Mouse (Mus musculus) retina, adult 2 months (tissue): ENCODE data around the gene Naaa.
A peak's percentile ranks its signal among the peaks of the same experiment; 100 is the strongest.

ENCODE experiments used
- DNase-seq: peaks from one replicate; pipeline ENCODE4 v3.0.0-alpha.2; 2012; ENCODE audit warnings: low read depth, low spot score

Naaa gene

DNA sequence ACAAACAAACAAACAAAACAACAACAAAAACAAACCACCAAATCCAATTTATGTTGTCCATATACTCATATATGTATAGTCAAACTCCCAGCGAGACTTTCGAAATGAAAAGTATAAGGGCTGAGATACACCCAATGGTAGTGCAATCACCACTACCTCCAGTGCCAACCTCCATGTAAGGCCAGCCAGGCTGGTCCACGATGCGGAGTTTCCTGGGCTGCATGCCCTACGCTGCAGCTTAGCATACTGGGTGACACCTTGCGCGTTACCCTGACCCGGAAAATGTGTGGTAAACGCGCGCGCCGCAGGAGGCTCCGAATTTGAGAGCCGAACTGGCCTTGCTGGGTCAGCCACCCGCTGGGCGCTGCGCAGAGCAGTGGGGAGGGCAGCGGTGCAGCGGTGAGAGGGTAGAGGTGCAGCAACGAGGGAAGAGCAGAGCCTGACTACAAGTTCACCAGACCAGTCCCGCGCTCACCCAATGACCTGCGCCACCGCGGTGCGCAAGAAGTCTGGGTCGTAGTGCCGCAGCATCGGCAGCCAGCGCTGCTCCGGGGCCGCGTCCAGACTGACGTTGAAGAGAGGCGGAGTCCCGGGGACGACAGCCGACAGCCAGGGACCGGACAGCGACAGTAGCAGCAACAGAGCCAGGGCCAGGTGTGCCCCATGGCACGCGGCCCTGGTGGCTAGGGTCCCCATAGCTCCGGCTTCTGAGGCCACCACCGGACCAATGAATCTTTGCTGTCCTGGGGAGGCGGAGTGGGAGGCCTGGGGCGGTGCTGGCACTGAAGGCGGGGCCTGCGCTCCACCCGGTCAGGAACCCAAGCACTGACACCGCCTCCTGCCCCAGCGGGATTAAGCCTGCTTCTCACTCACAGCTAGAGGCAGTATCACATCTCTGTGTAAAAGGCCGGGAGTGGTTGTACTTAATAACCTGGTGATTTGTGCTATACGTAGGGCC, at the start of gene Naaa:
Gene Naaa, minus strand, starts transcription at position 734 of the 958 bp plus-strand sequence.
- peak; percentile 78 for DNase-seq

DNA sequence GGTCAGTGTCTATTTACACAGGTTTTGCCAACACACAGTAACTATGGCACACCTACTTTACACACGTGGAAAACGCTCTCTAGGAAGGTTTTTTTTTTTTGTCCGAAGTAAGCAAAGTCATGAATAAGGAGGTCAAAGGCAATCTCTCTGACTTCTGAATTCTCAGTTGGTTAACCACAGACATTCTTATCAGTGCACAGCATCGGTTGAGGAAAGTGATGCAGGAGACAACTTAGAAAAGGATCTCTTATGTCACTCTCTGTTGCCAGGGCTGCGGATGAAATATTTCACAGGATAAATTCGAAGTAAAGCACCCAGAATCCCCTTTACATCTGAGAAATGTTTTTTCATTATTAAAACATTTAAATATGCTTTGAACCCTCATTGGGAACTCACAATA, 49.4 kb upstream of the Naaa start:
- no peak for DNase-seq

DNA sequence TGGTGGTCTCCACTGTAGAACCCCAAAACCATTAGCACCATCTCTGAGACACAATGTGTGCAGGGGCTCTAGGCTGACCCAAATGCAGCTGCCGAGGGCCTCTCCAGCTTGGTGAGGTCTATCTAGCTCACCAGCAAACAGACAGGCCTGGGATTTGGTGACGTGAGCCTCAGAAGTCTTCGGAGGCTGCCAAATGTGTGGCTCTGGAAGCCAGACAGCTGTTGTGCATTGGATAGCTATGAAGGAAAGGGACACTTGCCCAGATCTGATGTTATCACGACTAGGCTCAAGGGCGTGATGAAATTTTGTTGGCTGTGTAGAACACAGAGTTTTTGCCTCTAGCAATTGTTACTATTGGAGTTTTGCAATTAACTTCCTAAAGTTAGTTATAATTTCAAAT, 45.3 kb upstream of the Naaa start:
- no peak for DNase-seq

DNA sequence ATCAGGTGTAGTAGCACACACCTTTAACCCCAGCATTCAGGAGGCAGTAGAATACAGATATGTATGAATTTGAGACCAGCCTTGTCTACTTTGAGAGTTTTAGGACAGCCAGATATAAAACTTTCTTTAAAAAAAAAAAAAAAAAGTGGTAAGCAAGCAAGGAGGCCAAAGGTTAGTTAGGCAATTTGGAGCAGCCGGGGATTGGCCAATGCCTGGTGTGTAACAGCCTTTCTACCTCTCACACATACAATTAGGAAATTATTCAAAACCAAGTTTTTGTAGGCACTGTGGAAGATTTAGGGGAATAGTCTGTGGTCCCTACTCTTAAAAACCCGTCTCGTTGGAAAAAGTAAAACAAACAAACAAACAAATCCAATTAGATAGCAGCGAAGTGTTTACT, 44.6 kb upstream of the Naaa start:
- DNase-seq: no peak

DNA sequence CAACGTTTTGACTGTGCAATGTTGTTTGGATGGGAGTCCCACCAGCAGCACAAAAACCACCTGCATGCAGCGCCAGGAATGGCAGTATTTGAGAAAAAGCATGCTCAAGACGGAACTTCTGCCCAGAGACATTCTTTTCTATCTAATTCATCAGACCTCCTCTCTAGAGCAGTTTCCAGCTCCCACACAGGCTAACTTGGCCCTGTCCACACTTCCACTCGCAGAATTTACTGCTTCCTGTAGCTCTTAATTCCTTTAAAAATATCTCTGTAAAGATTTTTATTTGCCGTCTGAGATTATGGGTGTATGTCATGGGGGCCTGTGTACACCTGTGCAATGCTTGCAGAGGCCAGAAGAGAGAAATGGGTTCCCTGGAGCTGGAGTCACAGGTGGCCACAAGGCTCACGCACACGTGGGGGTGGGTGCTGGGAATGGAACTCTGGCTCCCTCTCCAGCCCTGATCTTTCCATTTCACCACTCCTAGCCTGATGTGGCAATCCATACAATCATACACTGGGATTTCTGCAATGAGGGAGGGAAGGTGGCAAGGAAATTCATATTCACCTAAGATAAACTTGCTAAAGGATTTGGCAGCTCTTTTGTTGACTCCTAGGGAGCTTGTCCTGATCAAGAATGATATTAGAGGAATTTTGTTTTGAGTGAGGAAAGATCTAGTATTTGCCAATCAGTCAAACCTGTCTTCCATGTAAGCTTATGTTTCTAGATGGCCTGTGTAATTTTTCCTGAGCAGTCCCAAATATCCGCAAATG, 43.8 kb upstream of the Naaa start:
- DNase-seq: no peak

DNA sequence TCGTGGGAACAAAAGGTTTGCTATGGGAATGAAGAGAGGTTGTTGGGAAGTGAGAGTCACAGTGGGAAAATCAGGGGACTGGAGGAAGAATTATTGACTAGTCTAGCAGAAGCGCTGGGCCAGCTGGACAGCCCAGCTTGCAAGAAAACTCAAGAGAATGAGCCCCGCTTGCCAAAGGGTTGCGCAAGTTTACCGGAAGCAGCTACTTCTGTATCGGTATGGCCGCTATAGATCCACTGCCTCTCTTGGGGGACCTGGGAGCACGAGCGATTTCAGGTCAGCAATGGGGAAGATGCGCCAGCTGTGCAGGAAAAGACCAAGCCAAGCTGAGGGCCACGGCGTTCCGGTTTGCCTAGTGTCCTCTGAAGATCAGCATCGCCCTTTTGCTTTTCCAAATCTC, 40.6 kb upstream of the Naaa start:
- no peak for DNase-seq

DNA sequence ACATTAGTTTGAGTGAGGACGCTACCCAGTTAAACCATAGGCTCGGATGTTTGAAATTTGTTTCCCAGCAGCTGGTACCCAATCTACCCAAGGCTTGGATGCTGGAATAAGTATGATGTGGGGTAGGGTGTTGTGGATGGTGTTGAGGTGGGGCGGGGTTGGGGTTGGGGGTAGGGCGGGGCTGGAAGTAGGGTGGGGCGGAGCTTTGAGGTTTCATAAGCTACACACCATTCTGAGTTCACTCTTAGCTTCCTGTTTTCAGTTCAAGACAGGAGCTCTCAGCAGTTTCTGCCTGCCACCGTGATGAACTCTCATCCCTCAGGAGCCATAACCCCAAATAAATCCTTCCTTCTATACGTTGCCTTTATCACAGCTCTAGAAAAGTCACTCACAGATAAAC, 40.1 kb upstream of the Naaa start:
- no peak for DNase-seq

DNA sequence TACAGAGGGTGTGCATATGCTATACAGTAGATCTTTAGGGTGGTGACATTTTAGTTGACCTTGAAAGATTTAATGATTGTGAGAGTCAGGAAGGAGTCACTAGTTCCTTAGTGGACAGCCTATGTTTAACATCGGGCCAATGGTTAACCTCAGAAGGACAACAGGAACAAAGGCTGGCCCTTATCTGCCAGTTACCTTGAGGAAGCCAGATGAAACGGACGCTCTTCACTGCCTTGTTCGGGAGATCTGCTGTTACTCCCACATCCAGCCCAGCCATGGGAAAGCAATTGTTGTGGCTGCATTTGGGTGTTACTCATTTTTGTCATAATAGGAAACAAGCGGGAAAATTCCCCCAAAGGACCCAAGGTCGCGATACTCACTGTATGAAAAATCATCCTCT, 35.8 kb upstream of the Naaa start:
- DNase-seq: no peak

DNA sequence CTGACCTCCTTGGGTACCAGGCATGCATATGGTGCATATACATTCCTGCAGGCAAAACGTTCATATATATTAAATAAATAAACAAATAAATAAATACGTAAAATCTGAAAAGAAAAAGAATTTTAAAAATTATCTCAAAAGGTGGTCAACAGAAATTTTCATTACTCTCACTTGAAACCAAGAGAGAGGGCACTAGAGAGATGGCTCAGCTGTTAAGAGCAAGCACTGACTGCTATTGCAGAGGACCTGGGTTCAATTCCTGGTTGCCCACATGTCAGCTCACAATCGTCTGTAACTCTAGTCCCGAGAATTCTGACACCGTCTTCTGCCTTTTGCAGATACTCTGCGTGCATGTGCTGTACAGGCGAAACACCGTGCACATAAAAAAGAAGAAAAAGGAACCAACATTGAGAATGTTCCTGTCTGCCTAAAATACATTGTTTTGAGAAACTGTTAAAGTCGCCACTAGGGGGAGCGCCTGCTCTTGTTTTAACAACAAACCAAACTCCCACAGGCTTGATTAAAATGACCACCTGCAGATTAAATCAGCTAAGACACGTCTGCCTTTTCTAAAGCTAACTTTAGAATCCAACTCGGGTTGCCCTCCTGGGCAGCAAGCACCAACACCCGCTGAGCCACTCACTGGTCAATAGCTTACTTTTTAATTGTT, 34.2 kb upstream of the Naaa start:
- peak; percentile 64 for DNase-seq

DNA sequence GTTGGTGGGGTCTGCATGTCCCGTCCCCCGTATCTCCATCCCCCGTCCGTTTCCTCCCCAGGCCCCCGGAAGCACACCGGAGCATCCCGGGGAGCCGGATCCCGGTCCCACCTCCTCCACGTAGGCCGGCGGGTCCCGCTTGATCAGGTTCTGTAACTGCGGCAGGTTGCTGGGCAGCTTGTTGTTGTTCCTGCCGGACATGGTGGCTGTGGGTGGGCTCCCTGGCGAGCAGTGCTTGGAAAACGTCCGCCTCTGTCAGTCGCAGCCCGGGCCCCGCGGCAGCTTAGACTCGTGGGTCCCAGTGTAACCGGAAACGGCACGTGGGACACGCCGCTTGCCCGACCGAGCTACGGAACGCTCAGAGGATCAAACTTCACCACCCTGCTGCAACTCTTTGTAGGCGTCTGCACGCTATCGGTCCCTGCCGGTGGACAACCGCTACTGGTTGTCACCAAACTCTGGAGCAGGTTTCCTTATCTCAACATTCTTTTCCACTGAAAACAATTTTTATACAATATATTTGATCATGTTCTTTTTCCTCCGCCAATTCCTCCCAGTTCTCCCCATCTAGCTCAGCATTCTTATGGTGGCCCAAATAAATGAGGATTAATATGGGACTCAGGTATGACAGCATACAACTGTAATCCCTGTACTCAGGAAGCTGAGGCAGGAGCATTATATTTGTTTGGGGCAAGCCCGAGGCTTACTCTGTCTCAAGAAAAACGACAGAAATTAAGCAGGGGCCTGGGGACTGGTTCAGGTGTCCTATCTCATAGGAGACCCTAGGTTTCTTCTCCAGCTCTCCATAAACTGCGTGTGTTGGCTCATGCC, 31.9 kb upstream of the Naaa start, which contains the start of gene Sdad1:
Gene Sdad1, minus strand, starts transcription at position 799 of the 831 bp plus-strand sequence.
- peak; percentile 88 for DNase-seq

DNA sequence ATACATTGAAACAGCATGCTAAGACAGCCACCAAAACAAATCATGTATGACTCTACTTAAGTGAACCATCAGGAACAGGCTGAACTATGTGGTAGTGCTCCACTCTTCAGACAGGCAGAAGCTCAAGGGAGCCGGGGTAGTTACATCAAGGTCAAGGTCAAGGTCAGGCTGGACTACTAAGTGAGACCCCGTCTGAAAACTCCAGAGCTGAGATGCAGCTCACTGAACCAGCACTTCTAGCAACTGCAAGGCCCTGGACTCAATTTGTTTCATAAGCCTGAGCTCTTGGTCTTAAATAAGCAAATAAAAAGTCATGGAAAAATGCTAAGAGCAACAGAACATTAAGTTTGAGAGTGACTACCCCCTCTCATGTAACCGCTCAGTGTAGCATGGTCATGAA, 26.3 kb upstream of the Naaa start:
- DNase-seq: no peak

DNA sequence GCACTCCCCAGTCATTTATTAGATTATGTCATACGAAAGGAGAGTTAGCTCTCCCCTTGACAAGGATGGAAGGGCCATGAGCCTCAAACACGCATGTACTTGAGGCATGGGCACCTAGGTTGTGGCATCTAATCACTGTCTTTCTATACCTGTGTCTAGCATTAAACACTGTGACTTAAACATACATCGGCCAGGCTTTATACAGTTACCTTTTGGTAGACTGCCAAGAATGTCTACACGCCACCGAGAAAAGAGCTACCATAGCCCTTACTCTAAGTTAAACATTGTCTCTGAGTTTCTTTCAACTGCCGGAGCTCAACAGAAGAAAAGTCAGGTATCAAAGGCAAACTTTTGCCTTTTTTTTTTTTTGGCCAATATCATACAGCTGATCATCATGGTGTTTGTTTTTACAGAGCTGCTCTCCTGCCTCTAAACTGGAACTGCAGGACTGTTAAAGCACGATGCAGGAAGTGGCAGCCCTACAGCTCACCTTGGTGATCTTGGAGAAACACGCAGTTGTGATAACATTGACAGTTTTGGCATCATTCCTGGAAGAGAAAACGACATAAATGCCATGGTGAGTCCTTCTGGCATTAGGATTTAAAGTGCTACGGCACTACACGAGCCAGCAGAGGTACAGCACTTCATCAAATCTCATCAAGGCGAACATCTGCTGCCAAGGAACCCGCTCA, 24.3 kb upstream of the Naaa start:
- no peak for DNase-seq

DNA sequence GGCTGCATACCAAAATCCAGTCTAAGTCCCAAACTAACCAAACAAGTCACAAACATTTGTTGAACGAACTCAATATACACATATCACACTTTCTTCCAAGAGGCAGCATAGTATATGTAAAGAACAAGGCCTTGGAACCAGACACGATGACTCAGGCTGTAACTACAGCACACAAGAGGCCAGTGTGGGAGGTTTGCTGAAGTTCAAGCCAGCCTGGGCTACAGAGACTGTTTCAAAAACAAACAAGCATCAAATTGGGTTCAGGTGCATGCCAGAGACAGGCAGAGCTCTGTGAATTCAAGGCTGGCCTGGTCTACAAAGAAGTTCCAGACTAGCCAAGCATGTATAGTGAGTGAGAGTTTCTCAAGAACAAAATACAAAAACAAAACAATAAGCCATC, 16.6 kb upstream of the Naaa start:
- no peak for DNase-seq

DNA sequence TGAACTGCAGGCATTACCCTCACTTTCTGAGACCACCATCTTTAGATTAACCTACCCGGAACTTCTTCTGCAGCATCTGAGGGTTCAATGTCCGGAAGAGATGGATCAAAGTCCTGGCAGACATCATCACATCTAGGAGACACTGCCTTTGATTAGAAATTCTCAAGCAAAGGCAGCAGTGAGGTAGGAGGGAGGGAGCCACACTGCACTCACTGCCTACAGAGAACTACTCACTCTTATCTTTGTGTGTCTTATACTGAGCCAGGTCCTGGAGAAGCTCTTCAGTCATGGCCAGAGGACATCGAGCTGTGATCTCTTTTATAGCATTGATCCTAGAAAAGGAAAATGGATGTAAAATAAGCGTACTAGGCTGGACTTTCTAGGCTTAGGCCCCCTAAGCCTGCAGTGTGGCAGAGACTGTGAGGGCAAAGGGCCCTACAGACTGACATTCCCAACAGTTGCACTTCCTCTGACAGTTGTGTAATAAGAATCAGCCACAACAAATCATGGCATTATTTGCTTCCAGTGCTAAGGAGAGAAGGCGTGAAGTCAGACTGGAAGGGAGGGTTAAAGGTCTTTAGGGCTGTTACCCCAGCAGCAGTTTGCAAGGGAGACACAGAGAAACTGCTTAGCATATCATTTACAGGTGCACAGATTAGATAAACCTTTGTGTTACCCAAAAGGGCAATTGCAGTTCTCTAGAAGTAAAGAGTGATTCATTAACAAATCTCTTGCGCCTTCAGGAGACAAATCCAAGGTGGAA, 13.9 kb upstream of the Naaa start:
- no peak for DNase-seq

DNA sequence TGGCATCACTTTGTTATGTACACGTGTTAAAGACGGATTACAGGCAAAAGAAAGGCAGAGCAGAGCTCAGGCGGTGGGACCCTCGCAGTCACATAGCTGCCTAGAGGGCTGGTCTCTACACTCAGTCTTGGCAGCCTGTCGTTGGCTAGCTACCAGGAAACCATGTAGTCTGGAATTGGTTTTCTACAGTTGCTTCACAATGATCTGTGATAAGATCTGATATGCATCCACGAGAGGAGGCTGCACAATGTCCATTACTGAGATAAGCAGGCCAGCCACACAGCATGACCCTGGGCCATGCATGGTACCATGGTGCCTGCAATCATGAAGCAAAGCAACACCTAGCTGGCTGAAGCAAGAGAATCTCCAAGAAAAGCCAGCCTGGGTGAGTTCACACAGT, 9.9 kb upstream of the Naaa start:
- DNase-seq: no peak

DNA sequence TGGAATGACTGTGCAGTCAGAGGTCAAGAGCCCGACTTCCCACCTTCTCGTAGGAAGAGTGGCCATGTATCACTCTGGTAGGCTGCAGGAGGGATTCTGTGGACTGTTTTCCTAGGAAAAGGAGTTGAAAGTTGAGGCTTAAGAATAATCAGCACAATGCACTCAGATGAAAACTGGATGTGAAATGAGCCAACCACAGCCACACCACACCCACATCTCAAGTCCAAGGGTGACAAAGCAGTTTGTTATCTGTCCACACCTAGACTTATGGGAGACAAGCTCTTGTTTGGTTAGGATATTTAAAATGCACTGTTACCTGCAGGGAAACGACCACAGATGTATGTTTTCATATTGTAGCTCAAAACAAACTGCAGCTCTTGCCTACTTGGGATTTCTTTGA, 5.1 kb upstream of the Naaa start:
- no peak for DNase-seq

DNA sequence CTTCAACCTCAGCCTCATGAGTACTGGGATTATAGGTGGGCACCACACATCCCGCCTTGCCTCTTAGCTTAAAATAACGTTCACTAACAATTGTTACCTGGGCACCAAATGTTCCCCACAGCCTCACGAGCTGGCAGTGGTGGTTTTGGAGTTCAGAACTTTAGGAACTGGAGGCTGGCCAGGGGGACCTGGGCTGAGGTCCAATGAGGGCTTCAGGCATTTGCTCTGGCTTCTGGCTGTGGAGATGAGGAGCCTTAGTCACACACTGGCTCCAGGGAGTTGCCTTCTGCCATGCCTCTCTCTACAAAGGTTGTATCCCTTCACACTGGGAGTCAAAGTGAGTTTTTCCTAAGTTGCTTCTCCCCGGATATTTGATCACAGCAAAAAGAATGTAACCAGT, 4.6 kb upstream of the Naaa start:
- no peak for DNase-seq

DNA sequence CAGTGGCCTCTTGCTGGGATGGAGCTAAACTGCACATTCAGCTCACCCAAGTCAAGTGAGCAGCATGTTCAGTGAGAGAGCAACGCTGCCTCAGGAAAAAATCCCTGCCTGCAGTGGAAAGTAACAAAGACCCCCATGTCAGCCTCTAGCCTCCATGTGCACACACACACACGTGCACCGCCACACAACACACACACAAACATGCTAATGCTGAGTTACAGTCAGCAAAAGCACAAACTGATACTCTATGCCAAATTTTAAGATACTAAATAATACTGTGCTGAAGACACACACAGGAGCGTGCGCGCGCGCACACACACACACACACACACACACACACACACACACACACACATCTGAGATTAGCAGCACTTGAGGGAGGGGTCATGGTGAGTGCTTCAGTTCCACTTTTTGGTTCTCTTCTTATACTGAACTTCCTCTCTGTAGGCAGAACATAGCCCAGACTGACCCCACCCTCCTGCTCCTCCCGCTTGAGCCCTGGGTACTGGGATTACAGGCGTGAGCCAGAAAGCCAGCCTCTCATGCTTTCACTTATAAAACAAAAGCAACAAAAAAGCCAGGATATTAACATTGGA, 1.1 kb upstream of the Naaa start:
- DNase-seq: no peak

DNA sequence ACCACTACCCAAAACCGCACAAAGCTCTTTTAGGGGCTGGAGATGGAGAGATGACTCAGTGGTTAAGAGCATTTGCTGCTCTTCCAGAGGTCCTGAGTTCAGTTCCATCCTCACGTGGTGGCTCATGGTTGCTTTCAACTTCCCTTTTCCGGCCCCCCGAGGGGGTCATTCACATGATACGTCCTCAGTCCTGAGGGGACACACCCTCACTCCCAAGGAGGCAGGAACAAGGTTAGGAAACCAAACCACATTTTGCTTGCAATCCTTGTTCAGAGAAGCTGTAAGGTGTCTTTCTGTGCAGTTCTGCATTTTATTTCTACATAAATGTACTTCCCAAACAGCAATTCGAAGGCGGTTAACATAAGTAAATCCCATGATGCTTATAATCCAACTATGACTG, 7.5 kb downstream of the Naaa start:
- no peak for DNase-seq
